Mouse (Mus musculus) stomach, postnatal 0 days (tissue): Measurements from ENCODE around the gene Olfr552.

ENCODE experiments used
- CTCF ChIP-seq: IDR thresholded peaks from 2 replicates; pipeline ENCODE4 v1.5.1; 2016; ENCODE audit warnings: antibody characterized with exemption, low read depth, mild to moderate bottlenecking, moderate library complexity
- EP300 ChIP-seq: optimal IDR thresholded peaks from 2 replicates; pipeline ENCODE3; 2016; ENCODE audit warnings: antibody characterized with exemption

DNA sequence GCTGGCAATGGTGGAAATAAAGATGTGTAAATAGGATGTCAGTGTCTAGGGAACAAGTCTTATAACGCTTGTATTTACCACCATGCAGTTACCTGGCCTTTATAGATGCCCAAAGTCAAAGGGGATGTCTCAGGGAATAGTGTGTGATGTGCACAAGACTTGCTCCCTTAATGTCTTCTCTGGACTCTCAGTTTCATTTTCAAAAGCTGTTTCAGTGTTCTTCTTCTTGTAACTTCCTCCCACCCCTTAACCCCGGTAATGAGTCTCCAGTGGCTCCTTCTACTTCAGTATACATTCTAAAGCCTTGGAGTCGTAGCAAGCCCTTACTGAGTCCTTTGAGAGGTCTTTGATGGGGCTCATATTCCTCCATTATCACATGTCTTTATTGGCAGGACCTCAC, 44.3 kb upstream of the Olfr552 start:
- TF ChIP-seq CTCF, result no peak
- no peak for TF ChIP-seq EP300
